Mouse (Mus musculus) heart, embryonic 13.5 days (tissue): ENCODE results near the gene Iqce. TPM values are rescaled to one million over a fixed set of nuclear protein-coding genes. Genes with fewer than 3 reads are reported as not detected.
A peak's percentile ranks its signal among the peaks of the same experiment; 100 is the strongest.

Experiments used
- ATAC-seq: fragments of 200-750 bp; cut with Nextera tagmentation; 2 replicates; pipeline ENCODE4 v1.8.0; 2017; ENCODE audit warnings: moderate TSS enrichment; ENCODE audit not compliant: insufficient number of reproducible peaks, low FRiP score, low TSS enrichment; ENCODE audit errors: extremely low read depth
- H3K27ac ChIP-seq: fragments of 300-500 bp; sonication (generic); replicated peaks from 2 replicates; pipeline ENCODE4 v1.5.1; 2015; ENCODE audit warnings: moderate library complexity, mild to moderate bottlenecking, inconsistent platforms
- H3K27me3 ChIP-seq: fragments of 300-500 bp; sonication (generic); replicated peaks from 2 replicates; pipeline ENCODE4 v1.6.1; 2015; ENCODE audit warnings: mild to moderate bottlenecking, inconsistent platforms
- H3K36me3 ChIP-seq: fragments of 300-500 bp; sonication (generic); 2 replicates; pipeline ENCODE4 v1.6.1; 2015; ENCODE audit warnings: mild to moderate bottlenecking, inconsistent platforms
- H3K4me1 ChIP-seq: fragments of 300-500 bp; sonication (generic); 2 replicates; pipeline ENCODE4 v1.6.1; 2015; ENCODE audit warnings: inconsistent platforms
- H3K4me2 ChIP-seq: fragments of 300-500 bp; sonication (generic); 2 replicates; pipeline ENCODE4 v1.6.1; 2015; ENCODE audit warnings: inconsistent platforms, mild to moderate bottlenecking, moderate library complexity
- H3K4me3 ChIP-seq: fragments of 300-500 bp; sonication (generic); 2 replicates; pipeline ENCODE4 v1.5.1; 2015; ENCODE audit warnings: moderate library complexity, mild to moderate bottlenecking, inconsistent platforms
- H3K9ac ChIP-seq: fragments of 300-500 bp; sonication (generic); 2 replicates; pipeline ENCODE4 v1.6.1; 2015; ENCODE audit warnings: inconsistent platforms, mild to moderate bottlenecking, moderate library complexity
- H3K9me3 ChIP-seq: fragments of 300-500 bp; sonication (generic); 2 replicates; pipeline ENCODE4 v1.6.1; 2016; ENCODE audit warnings: inconsistent platforms
- WGBS: fragments of 180-500 bp; shearing (Covaris S2); methylation state at CpG from one replicate; pipeline ENCODE4 v1.1.7; 2015; ENCODE audit warnings: mixed read lengths; 5-methylcytosine and 5-hydroxymethylcytosine counted together
- polyA plus RNA-seq: library from polyadenylated mRNA; unstranded; fragments of >200 nt; fragmentation: Nextera tagmentation; extraction: Ambion mirVana; gene quantifications from 2 replicates; pipeline ENCODE4 v1.2.1, GENCODE M21; 2015

Gene Iqce
- polyA plus RNA-seq, 1 experiment from 2014 or later = 10.3 TPM

DNA sequence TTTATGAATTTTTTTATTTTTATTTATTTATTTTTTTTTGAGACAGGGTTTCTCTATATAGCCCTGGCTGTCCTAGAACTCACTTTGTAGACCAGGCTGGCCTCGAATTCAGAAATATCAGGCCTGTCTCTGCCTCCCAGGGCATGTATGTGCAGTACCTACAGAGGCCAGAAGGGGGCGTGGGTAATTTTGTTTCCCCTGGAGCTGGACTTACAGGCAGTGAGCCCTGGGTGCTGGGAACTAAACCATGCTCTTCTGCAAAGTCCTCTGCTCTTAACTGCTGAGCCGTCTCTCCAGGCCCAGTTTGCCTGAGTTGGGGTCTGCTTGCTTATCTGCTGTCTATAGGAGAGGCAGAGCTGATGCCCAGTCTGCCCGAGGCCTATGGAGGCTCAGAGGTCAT is 30.0 kb upstream of the Iqce start:
- no peak for ATAC-seq
- Histone ChIP-seq H3K36me3 (no peaks in the 10 kb centered on the region), H3K27ac (no peak overlapping the region), H3K27me3 (peaks cover 34% of the 10 kb centered on the region), H3K4me3 (no peak overlapping the region), H3K9me3 (no peaks in the 10 kb centered on the region), H3K4me1 (peaks cover 10% of the 10 kb centered on the region), H3K9ac (no peak overlapping the region), H3K4me2 (no peak overlapping the region)
- WGBS = 52% methylated on average over 4 of the region's 4 CpGs

DNA sequence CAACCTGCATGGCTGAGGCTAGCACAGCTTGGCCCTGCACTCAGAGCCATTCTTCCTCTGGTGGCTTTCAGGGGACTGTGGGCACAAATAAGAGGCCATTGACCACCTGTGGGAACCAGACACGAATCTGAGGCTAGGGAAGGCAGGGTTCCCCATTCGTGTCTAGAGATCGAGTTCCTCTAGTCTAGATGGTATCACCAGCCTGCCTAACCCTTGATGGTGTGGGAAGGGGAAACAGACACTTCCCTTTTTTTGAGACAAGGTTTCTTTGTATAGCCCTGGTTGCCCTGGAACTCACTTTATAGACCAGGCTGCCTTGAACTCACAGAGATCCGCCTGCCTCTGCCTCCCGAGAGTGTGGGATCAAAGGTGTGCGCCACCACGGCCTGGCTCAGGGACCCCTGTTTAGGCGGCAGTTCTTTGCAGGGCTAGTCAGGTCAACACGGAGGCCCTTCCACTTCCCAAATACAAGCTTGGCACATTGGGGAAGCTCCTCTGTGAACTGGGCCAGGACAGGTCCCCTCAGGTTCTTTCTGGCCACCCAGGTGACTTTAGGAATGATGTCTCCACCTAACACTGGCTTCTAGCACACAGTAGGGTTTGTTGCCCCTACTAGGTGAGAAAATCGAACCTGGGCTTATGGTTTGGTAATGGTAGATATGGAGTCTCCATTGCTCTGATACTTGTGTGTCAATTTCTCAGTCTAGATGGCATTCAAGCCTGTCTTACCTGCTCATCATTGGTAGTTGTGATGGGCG is 29.0 kb upstream of the Iqce start:
- peaks cover 25% of the 10 kb centered on the region for H3K27me3 ChIP-seq
- WGBS = 76% methylated on average over 11 of the region's 11 CpGs
- H3K9me3 ChIP-seq = no peaks in the 10 kb centered on the region

DNA sequence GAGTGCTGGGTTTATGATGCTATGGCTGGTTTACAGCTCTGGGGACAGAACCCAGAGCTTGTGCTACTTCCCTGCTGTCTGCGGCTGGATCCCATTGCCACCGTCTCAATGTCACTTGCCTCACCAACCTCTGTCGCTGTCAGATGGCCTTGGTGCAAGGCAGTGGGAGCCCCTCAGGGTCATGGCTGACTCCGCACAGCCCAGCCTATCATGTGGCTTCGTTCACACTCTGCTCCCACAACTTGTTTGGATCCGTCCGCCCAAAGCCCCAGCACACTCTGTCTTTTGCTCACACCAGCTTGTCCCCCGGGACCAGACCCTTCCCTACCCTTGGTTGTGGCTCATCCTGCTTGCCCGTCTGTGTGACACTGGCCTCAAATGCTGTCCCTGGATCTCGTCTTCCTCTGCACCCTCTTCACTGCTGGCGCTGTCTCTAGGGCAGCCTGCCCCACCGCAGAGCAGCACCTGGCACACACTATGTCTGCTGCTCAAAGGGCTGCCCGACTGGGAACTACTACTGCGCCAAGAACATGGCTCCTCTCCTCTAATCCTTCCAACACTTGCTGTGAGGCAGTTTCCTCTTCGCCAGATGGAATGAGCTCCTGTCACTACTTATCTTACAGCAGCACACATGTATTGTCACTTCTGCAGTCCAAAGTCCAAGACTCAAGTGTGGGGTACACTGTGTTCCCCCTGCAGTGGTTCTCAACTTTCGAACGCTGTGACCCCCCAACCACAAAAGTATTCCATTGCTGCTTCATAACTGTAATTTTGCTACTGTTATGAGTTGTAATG is 25.0 kb upstream of the Iqce start:
- ATAC-seq = no peak
- no peak overlapping the region for H3K4me2 ChIP-seq
- no peak overlapping the region for H3K4me3 ChIP-seq
- 70% methylated on average over 17 of the region's 17 CpGs for WGBS
- H3K36me3 ChIP-seq = no peaks in the 10 kb centered on the region
- no peak overlapping the region for H3K9ac ChIP-seq
- peaks cover 11% of the 10 kb centered on the region; the same call in 1 of the 2 replicates for H3K27me3 ChIP-seq
- no peaks in the 10 kb centered on the region for H3K4me1 ChIP-seq
- no peak overlapping the region for H3K27ac ChIP-seq
- no peaks in the 10 kb centered on the region for H3K9me3 ChIP-seq

More for the DNA sequence above, 29.0 kb upstream of the Iqce start:
- Histone ChIP-seq H3K4me3 (no peak overlapping the region), H3K27ac (no peak overlapping the region), H3K9ac (no peak overlapping the region), H3K36me3 (no peaks in the 10 kb centered on the region), H3K4me1 (peaks cover 10% of the 10 kb centered on the region), H3K4me2 (no peak overlapping the region)
- ATAC-seq = no peak

DNA sequence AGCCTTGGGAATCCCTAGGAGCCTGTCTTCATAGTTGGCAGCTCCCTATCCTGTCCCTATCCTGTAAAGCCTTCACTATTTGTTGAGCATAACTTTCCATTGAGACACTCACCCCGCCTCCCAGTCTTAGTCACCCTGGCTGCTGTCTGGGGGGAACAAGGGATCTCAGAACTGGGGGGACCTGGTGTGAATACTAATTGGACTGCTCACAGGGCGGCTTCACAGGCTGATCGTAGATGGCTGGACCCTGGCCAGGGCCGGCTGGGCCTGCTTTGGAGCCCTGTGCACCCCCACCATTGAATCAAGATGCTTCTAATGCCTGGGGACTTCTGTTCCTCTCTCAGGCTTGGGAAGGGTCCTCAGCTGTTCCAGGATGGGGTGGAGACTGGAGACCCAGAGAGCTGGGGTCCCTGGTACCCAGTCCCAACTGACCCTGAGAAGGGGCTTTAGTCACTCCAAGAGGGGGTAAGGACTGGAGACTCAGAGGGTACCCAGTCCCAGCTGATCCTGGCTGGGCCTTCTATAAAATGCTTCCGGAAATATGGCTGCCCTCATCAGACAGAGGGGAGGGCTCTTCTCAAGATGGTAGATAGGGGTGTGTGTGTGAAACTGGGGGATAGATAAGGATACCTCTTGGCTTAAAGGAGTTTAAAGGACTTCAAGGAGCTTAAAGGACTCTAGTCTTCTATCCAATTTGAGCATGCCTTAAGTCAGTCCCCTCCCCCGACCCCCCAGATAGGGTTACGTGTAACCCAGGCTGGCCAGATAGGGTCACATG is 24.1 kb upstream of the Iqce start:
- WGBS = 77% methylated on average over 7 of the region's 7 CpGs
- H3K27me3 ChIP-seq = peaks cover 11% of the 10 kb centered on the region; the same call in 1 of the 2 replicates
- H3K9me3 ChIP-seq = no peaks in the 10 kb centered on the region
- H3K27ac ChIP-seq = no peak overlapping the region
- ATAC-seq = no peak
- H3K4me3 ChIP-seq = no peak overlapping the region
- H3K4me1 ChIP-seq = no peaks in the 10 kb centered on the region
- H3K36me3 ChIP-seq = no peaks in the 10 kb centered on the region
- no peak overlapping the region for H3K9ac ChIP-seq
- no peak overlapping the region for H3K4me2 ChIP-seq

DNA sequence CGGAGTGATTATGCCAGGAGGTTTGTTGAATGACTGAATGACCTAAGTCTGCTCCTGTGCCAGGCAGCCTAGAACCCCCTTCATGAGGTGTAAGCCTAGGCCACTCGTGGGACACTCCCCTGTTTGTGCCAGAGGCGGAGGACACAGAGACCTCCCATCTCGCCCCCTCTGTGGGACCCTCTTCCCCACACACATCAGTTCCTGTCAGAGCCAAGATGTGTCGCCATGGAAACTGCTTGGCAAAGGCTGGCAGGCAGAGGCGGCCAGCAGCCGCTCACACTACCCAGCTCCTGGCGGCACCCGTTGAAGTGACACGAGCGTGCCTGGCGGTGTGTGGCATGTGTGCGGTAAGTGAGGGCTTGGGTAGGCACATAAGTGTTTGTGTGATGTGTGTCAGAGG is 21.6 kb upstream of the Iqce start, which contains the start of gene Amz1:
Gene Amz1 (plus strand): TSS at position 306 of the 400 bp plus-strand sequence.
- Histone ChIP-seq H3K9ac (no peak within 1 kb of the TSS), H3K27ac (no peak within 1 kb of the TSS), H3K36me3 (peaks cover 11% of the 10 kb centered on the region), H3K4me1 (no peaks in the 10 kb centered on the region), H3K9me3 (no peaks in the 10 kb centered on the region; the same call in 1 of the 2 replicates), H3K4me2 (no peak within 1 kb of the TSS), H3K27me3 (peaks cover 11% of the 10 kb centered on the region; the same call in 1 of the 2 replicates), H3K4me3 (no peak within 1 kb of the TSS)
- WGBS = 77% methylated on average over 13 of the region's 13 CpGs
- ATAC-seq = no peak

DNA sequence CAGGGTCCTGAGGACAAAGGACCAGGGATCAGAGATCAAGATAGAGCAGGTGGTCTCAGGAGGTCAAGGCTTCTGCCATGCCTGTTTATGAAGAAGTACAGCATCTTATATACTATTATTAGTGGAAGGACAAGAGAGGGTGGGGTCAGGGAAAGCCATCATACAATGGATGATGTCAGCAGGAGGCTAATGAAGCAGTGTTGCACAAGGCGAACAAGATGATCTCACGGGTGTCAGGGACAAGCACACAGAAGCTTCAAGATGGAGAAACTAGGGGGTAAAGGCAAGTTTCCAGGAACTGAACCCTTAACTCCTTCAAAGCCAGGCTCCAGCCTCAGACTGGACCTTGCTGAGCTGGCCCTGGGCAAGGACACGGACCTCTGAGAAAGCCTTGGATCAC is 19.9 kb upstream of the Iqce start:
- Histone ChIP-seq H3K4me1 (no peaks in the 10 kb centered on the region), H3K36me3 (peaks cover 28% of the 10 kb centered on the region), H3K4me3 (no peak overlapping the region), H3K9me3 (no peaks in the 10 kb centered on the region; the same call in 1 of the 2 replicates), H3K4me2 (no peak overlapping the region), H3K27me3 (peaks cover 11% of the 10 kb centered on the region; the same call in 1 of the 2 replicates), H3K27ac (no peak overlapping the region), H3K9ac (no peak overlapping the region)
- no peak for ATAC-seq
- 66% methylated on average over 3 of the region's 3 CpGs for WGBS

DNA sequence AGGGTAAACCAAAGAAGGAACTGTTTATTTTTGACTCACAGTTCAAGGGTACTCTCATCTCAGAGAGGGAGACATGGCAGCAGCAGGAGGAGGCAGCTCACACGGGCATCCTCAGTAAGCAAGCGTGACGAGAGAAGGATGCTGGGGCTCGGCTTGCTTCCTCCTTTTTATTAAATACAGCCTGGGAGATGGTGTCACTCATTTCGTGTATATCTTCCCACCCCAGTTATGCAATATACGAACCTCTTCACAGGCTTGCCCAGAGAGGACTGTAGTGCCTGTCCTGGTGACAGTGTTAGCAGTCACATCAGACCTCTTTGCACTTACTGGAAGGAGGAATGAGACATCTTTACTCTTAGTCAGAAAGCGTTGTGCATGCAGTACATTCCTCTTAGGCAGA is 18.6 kb upstream of the Iqce start:
- no peak overlapping the region for H3K27ac ChIP-seq
- no peaks in the 10 kb centered on the region; the same call in 1 of the 2 replicates for H3K9me3 ChIP-seq
- no peak overlapping the region for H3K4me2 ChIP-seq
- WGBS = 64% methylated on average over 7 of the region's 7 CpGs
- peaks cover 11% of the 10 kb centered on the region; the same call in 1 of the 2 replicates for H3K27me3 ChIP-seq
- H3K9ac ChIP-seq = no peak overlapping the region
- H3K4me3 ChIP-seq = no peak overlapping the region
- H3K36me3 ChIP-seq = peaks cover 42% of the 10 kb centered on the region
- H3K4me1 ChIP-seq = no peaks in the 10 kb centered on the region
- ATAC-seq = no peak

DNA sequence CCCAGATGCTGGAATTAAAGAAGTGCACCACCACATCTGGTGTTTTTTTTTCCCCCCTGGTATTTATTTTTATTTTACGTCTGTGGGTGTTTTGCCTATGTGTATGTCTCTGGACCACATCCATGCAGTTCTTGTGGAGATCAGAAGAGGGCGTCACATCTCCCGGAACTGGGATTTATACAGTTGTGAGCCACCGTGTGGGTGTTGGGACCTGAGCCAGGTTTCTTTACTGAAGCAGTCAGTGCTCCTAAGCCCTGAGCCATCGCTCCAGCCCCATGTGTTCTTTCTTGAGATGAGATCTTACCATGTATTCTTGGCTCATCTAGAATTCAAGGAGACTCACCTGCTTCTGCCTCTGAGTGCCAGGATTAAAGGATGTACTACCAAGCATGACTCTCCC is 8.9 kb upstream of the Iqce start:
- 73% methylated on average over 5 of the region's 5 CpGs for WGBS
- H3K9ac ChIP-seq = no peak overlapping the region
- no peaks in the 10 kb centered on the region for H3K27me3 ChIP-seq
- peaks cover 8% of the 10 kb centered on the region for H3K4me1 ChIP-seq
- H3K36me3 ChIP-seq = peaks cover 85% of the 10 kb centered on the region
- ATAC-seq = no peak
- no peak overlapping the region for H3K4me2 ChIP-seq
- H3K4me3 ChIP-seq = no peak overlapping the region
- H3K9me3 ChIP-seq = no peaks in the 10 kb centered on the region
- H3K27ac ChIP-seq = no peak overlapping the region

DNA sequence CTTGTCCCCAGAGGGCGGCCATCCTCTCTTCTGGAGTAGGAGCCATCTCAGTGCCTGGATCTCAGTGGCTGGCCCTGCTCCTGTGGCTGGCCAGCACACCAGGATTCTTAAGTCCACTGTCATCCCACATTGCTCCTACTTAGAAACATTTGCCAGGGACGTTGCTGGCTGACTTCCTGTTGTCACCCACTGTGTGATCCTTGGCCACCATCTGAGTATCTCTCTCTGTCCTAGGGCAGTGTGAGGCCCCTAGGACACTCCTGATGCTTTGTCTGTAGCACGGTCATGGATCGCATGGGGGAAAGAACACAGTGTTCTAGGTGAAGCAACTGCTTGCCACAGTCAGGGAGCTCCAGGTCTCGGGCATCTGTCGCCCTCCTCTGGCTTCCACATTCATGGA is 8.1 kb upstream of the Iqce start:
- no peak overlapping the region for H3K9ac ChIP-seq
- H3K4me2 ChIP-seq = no peak overlapping the region
- WGBS = 80% methylated on average over 6 of the region's 6 CpGs

DNA sequence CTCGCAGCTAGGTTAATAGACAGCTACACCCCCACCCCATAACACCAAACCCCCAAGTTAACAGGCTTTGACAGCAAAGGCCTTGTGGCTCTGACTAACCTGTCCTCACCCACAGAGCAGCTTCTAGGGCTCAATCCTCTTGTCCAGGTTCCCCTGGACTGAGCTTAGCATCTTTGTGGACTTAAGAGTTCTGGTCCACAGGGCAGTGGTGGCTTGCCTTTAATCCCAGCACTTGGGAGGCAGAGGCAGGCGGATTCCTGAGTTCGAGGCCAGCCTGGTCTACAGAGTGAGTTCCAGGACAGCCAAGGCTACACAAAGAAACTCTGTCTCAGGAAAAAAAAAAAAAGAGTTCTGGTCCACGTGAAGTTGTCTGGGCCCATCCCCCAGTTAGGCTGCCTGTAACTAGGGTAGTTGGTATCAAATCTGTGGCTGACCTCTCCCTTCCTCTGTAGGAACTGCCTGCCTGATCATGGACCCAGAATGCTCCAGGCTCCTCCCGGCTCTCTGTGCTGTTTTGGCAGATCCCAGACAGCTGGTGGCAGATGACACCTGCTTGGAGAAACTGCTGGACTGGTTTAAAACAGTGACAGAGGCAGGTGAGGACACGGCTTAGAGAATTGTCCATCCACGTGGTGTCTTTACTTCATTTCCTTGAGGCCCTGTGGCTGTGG is 3.5 kb upstream of the Iqce start:
- Histone ChIP-seq H3K36me3 (peaks cover 31% of the 10 kb centered on the region), H3K27ac (peak overlapping the region; percentile 83), H3K9me3 (no peaks in the 10 kb centered on the region), H3K4me3 (peak overlapping the region; percentile 73), H3K27me3 (no peaks in the 10 kb centered on the region), H3K4me1 (peaks cover 42% of the 10 kb centered on the region), H3K9ac (peak overlapping the region; percentile 89), H3K4me2 (peak overlapping the region; percentile 89)
- no peak for ATAC-seq
- 46% methylated on average over 7 of the region's 7 CpGs for WGBS

More for the DNA sequence above, 8.1 kb upstream of the Iqce start:
- peaks cover 78% of the 10 kb centered on the region for H3K36me3 ChIP-seq
- no peak overlapping the region for H3K4me3 ChIP-seq
- no peak overlapping the region for H3K27ac ChIP-seq
- peaks cover 15% of the 10 kb centered on the region for H3K4me1 ChIP-seq
- no peaks in the 10 kb centered on the region for H3K9me3 ChIP-seq
- no peak for ATAC-seq
- H3K27me3 ChIP-seq = no peaks in the 10 kb centered on the region
